Mouse (Mus musculus): Measurements from ENCODE around the gene Hoxb9.

DNA sequence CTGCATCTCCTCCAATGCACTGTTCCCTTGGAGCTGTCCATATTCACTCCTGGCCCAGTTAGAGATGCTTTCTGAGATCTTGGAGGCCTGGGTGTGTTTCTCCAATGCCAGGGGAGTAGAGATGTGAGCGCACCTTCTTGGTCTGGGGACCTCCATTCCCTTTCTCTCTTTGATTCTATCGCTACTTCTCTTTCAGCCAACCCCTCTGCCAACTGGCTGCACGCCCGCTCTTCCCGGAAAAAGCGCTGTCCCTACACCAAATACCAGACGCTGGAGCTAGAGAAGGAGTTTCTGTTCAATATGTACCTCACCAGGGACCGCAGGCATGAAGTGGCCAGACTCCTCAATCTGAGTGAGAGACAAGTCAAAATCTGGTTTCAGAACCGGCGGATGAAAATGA lies 3.2 kb downstream of the Hoxb9 start:
- TF ChIP-seq HCFC1 (IDR thresholded peaks at IDR 0.05; ENCODE audit: borderline replicate concordance, insufficient read depth, low read length) (no peak), ZNF384 (IDR thresholded peaks at IDR 0.05; ENCODE audit: low read depth, low read length) (no peak)

Measured in ES-E14 (cell line).